Mouse (Mus musculus): ENCODE results near the gene Stat3. TPM values are rescaled to one million over a fixed set of nuclear protein-coding genes. Genes with fewer than 3 reads are reported as not detected.

Gene Stat3
- total and polyA plus RNA-seq, 3 experiments = 25.7 to 249 (median 64.7) TPM

- Histone ChIP-seq H3K9me3 (replicated peaks; ENCODE audit: insufficient read depth, low read length) (no peaks in the 10 kb centered on the region), H3K9ac (ENCODE audit: control insufficient read depth, low read depth, low read length, poor library complexity, severe bottlenecking) (no peak overlapping the region), H3K36me3 (ENCODE audit: control insufficient read depth in 1 of 2, insufficient read depth in 2 of 2, low read length in 2 of 2) (peaks cover 0 to 17% of the 10 kb centered on the region in 2 experiments; a peak in 2 of 4 replicates), H3K4me1 (ENCODE audit: control insufficient read depth in 1 of 2, insufficient read depth in 2 of 2, low read length in 2 of 2) (peaks cover 10 to 15% of the 10 kb centered on the region in 2 experiments), H3K27ac (ENCODE audit: control insufficient read depth, low read depth, low read length) (no peak overlapping the region), H3K79me2 (ENCODE audit: control insufficient read depth, insufficient read depth, low read length, poor library complexity) (peaks cover 61% of the 10 kb centered on the region), H3K4me3 (ENCODE audit: control insufficient read depth in 1 of 2, insufficient read depth in 1 of 2, low read depth in 2 of 2, low read length in 2 of 2) (no peak overlapping the region), H3K27me3 (ENCODE audit: control insufficient read depth in 1 of 2, insufficient read depth in 2 of 2, low read length in 2 of 2) (peaks cover 0 to under 1% of the 10 kb centered on the region in 2 experiments; a peak in 1 of 4 replicates)
- TF ChIP-seq EP300 (IDR thresholded peaks at IDR 0.05; ENCODE audit: low read depth in 1 of 2, low read length in 2 of 2) (no peak), ZKSCAN1 (IDR thresholded peaks at IDR 0.05; ENCODE audit: low read depth, low read length) (no peak), NRF1 (IDR thresholded peaks at IDR 0.05; ENCODE audit: insufficient read depth, low read depth, low read length, poor library complexity, severe bottlenecking) (no peak), MYB (IDR thresholded peaks at IDR 0.05; ENCODE audit: low read depth, low read length) (no peak), E2F4 (IDR thresholded peaks at IDR 0.05; ENCODE audit: borderline replicate concordance, low read depth, low read length) (no peak), MXI1 (IDR thresholded peaks at IDR 0.05; ENCODE audit: low read depth, low read length) (no peak), CHD1 (IDR thresholded peaks at IDR 0.05; ENCODE audit: low read depth, low read length) (no peak), USF2 (IDR thresholded peaks at IDR 0.05; ENCODE audit: borderline replicate concordance in 1 of 2, insufficient read depth in 1 of 2, low read depth in 1 of 2, low read length in 2 of 2) (no peak), MAX (IDR thresholded peaks at IDR 0.05; ENCODE audit: low read length) (no peak), ELF1 (IDR thresholded peaks at IDR 0.05; ENCODE audit: low read depth, low read length) (no peak), TAL1 (IDR thresholded peaks at IDR 0.05; ENCODE audit: low read length) (no peak), SMC3 (IDR thresholded peaks at IDR 0.05; ENCODE audit: low read depth, low read length) (no peak), SIN3A (IDR thresholded peaks at IDR 0.05; ENCODE audit: low read length) (no peak), MYC (IDR thresholded peaks at IDR 0.05; ENCODE audit: low read depth, low read length) (no peak), BHLHE40 (IDR thresholded peaks at IDR 0.05; ENCODE audit: borderline replicate concordance, low read depth, low read length) (no peak), RCOR1 (IDR thresholded peaks at IDR 0.05; ENCODE audit: low read depth, low read length) (no peak), KAT2A (conservative IDR thresholded peaks at IDR 0.05; ENCODE audit: low read depth, low read length) (no peak), ZC3H11A (IDR thresholded peaks at IDR 0.05; ENCODE audit: low read depth, low read length) (no peak)
- DNase-seq (ENCODE audit: low read depth, low spot score) = no peak
Observed at GRCm38 (mm10) chr11:100845793-100846192, 93.5 kb downstream of the Stat3 start.

GRCm38 (mm10) chr11:100844121-100844520 lies 95.2 kb downstream of the Stat3 start:
- Histone ChIP-seq H3K27ac (ENCODE audit: control insufficient read depth, low read depth, low read length) (no peak overlapping the region), H3K9ac (ENCODE audit: control insufficient read depth, low read depth, low read length, poor library complexity, severe bottlenecking) (no peak overlapping the region), H3K79me2 (ENCODE audit: control insufficient read depth, insufficient read depth, low read length, poor library complexity) (peaks cover 60% of the 10 kb centered on the region), H3K4me1 (ENCODE audit: control insufficient read depth in 1 of 2, insufficient read depth in 2 of 2, low read length in 2 of 2) (peaks cover 13 to 15% of the 10 kb centered on the region in 2 experiments), H3K27me3 (ENCODE audit: control insufficient read depth in 1 of 2, insufficient read depth in 2 of 2, low read length in 2 of 2) (no peaks in the 10 kb centered on the region), H3K4me3 (ENCODE audit: control insufficient read depth in 1 of 2, insufficient read depth in 1 of 2, low read depth in 2 of 2, low read length in 2 of 2) (no peak overlapping the region), H3K9me3 (replicated peaks; ENCODE audit: insufficient read depth, low read length) (no peaks in the 10 kb centered on the region), H3K36me3 (ENCODE audit: control insufficient read depth in 1 of 2, insufficient read depth in 2 of 2, low read length in 2 of 2) (peaks cover 0 to 18% of the 10 kb centered on the region in 2 experiments; a peak in 2 of 4 replicates)
- no peak for DNase-seq (ENCODE audit: low read depth, low spot score)
- TF ChIP-seq ZNF384 (IDR thresholded peaks at IDR 0.05; ENCODE audit: low read depth, low read length) (no peak), SIN3A (IDR thresholded peaks at IDR 0.05; ENCODE audit: low read length) (no peak), E2F4 (IDR thresholded peaks at IDR 0.05; ENCODE audit: borderline replicate concordance, low read depth, low read length) (no peak), GABPA (IDR thresholded peaks at IDR 0.05; ENCODE audit: low read depth, low read length) (no peak), MYB (IDR thresholded peaks at IDR 0.05; ENCODE audit: low read depth, low read length) (no peak), MAFK (IDR thresholded peaks at IDR 0.05; ENCODE audit: borderline replicate concordance, low read depth, low read length) (no peak), POLR2A (IDR thresholded peaks at IDR 0.05; ENCODE audit: control insufficient read depth in 1 of 2, insufficient read depth in 1 of 2, low read depth in 1 of 2, low read length in 2 of 2, poor library complexity in 1 of 2) (no peak), MXI1 (IDR thresholded peaks at IDR 0.05; ENCODE audit: low read depth, low read length) (no peak), ETS1 (IDR thresholded peaks at IDR 0.05; ENCODE audit: low read depth, low read length) (no peak), TAL1 (IDR thresholded peaks at IDR 0.05; ENCODE audit: low read length) (no peak), RCOR1 (IDR thresholded peaks at IDR 0.05; ENCODE audit: low read depth, low read length) (no peak), JUND (IDR thresholded peaks at IDR 0.05; ENCODE audit: low read depth, low read length) (no peak), POLR2AphosphoS2 (IDR thresholded peaks at IDR 0.05; ENCODE audit: low read length) (no peak), TCF12 (IDR thresholded peaks at IDR 0.05; ENCODE audit: low read depth, low read length) (no peak), CHD2 (IDR thresholded peaks at IDR 0.05; ENCODE audit: low read length) (no peak), MAX (IDR thresholded peaks at IDR 0.05; ENCODE audit: low read length) (no peak), BHLHE40 (IDR thresholded peaks at IDR 0.05; ENCODE audit: borderline replicate concordance, low read depth, low read length) (no peak), MAZ (IDR thresholded peaks at IDR 0.05; ENCODE audit: low read depth, low read length) (no peak), RAD21 (IDR thresholded peaks at IDR 0.05; ENCODE audit: low read depth, low read length) (no peak)

All from MEL (cell line).